In the genomic region with DNA sequence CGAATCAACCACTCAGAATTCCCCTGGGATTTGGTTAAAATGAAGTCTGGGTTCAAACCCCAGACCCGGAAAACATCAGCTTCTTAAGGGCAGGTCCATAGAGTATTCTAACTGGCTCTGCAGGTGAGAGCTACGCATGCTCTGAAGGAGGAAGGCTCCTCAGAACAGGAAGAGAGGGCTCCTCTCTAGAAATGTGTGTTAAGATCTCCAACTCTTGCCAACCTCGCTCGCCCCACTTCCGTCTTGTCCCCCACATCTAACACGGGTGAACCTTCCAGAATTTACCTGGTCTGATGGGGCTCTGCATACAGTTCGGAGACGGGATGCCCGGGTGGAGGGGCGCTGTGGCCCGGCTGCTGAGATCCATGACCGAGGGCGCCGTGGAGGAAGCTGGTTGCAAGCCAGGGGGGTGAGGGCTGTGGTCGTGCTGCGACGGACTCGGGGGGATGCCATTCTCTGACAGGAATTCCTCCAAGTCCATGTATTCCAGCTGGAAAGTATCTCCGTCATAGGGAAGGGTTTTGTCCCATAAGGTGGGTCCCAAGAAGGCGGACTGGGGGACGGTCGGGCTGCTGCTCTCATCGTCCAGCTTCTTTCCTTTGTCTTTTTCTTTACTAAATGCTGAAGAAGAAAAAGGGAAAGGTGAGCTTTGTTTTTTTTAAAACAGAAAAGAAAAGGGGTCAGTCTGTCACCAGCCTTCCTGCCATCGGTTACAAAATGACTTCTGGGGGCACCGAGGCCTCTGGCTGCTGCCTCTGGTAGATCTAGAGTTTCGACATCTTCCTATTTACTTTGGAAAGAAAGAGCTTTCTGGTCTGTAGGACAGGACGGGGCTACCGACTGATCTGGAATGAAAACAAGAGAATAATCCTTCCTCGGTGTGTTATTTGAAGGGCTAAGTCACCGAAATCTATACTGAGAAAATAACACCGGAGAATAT, we compare ENCODE assay signal across 8 mouse cellular contexts. TPM values are rescaled to one million over a fixed set of nuclear protein-coding genes. Genes with fewer than 3 reads are reported as not detected.
DNase-seq lines count a peak whose midpoint lies in the region; ATAC-seq and TF ChIP-seq lines count a peak whose summit lies in the region.
"Had no signal": no experiment of that assay in that cellular context is flagged by ENCODE, and none has a peak within 500 bp of the region (broad histone marks: within the 10 kb centered on the region; RNA-seq: fewer than 3 reads in every experiment).

No protein-coding gene starts in this region.

- no peaks in the 10 kb centered on the region for H3K9me3 ChIP-seq in lung, embryonic 16.5 days (ENCODE audit: control insufficient read depth, low read length)
- H3K9me3 ChIP-seq in forebrain, embryonic 16.5 days (ENCODE audit: control insufficient read depth, low read length): no peaks in the 10 kb centered on the region
- no peaks in the 10 kb centered on the region for H3K9me3 ChIP-seq in liver, embryonic 16.5 days (replicated peaks; ENCODE audit: control insufficient read depth, low read length)

- 53% methylated on average over 32 of the region's 32 CpGs for WGBS in lung, embryonic 16.5 days
- 57% methylated on average over 32 of the region's 32 CpGs for WGBS in lung, adult 2 months
- WGBS in forebrain, embryonic 16.5 days: 46% methylated on average over 32 of the region's 32 CpGs
- 17% methylated on average over 32 of the region's 32 CpGs for WGBS in liver, embryonic 16.5 days (ENCODE audit: insufficient replicate concordance)

- peaks cover 23% of the 10 kb centered on the region for H3K4me1 ChIP-seq in lung, embryonic 16.5 days (replicated peaks; ENCODE audit: control insufficient read depth, insufficient read depth, low read length)
- peaks cover 6% of the 10 kb centered on the region for H3K4me1 ChIP-seq in lung, adult 2 months (ENCODE audit: control insufficient read depth, insufficient read depth, low read length)
- H3K4me1 ChIP-seq in forebrain, embryonic 16.5 days (replicated peaks; ENCODE audit: control insufficient read depth, insufficient read depth, low read length): peaks cover 20% of the 10 kb centered on the region
- H3K4me1 ChIP-seq in liver, embryonic 16.5 days (ENCODE audit: control insufficient read depth, low read depth, low read length): peaks cover 9% of the 10 kb centered on the region

- no peaks in the 10 kb centered on the region for H3K36me3 ChIP-seq in lung, embryonic 16.5 days (ENCODE audit: control insufficient read depth, insufficient read depth, low read length)
- H3K36me3 ChIP-seq in forebrain, embryonic 16.5 days (ENCODE audit: control insufficient read depth, insufficient read depth): no peaks in the 10 kb centered on the region
- H3K36me3 ChIP-seq in liver, embryonic 16.5 days (ENCODE audit: control insufficient read depth, insufficient read depth): no peaks in the 10 kb centered on the region

- H3K4me3 ChIP-seq in lung, embryonic 16.5 days (ENCODE audit: low read length): peak overlapping the region; percentile 63; the same call in 1 of the 2 replicates
- H3K4me3 ChIP-seq in lung, adult 2 months (replicated peaks; ENCODE audit: extremely low read depth, low read depth, low read length): no peak overlapping the region
- peak overlapping the region; percentile 65 for H3K4me3 ChIP-seq in forebrain, embryonic 16.5 days (replicated peaks; ENCODE audit: low read length)
- H3K4me3 ChIP-seq in liver, embryonic 16.5 days (ENCODE audit: low read depth, low read length): peak overlapping the region; percentile 56

- peaks cover 17% of the 10 kb centered on the region for H3K27me3 ChIP-seq in lung, embryonic 16.5 days (ENCODE audit: control insufficient read depth, insufficient read depth, low read depth, low read length)
- H3K27me3 ChIP-seq in forebrain, embryonic 16.5 days (replicated peaks; ENCODE audit: control insufficient read depth, insufficient read depth, low read length): peaks cover 34% of the 10 kb centered on the region
- peaks cover 37% of the 10 kb centered on the region for H3K27me3 ChIP-seq in liver, embryonic 16.5 days (ENCODE audit: control insufficient read depth, insufficient read depth, low read depth, low read length)

- TF ChIP-seq CTCF in lung, adult 2 months (IDR thresholded peaks at IDR 0.05; ENCODE audit: insufficient read depth, low read length): no peak

- H3K4me2 ChIP-seq in lung, embryonic 16.5 days (ENCODE audit: low read depth, low read length): peak overlapping the region; percentile 97
- peak overlapping the region; percentile 99 for H3K4me2 ChIP-seq in forebrain, embryonic 16.5 days (ENCODE audit: low read length)
- peak overlapping the region; percentile 81 for H3K4me2 ChIP-seq in liver, embryonic 16.5 days (ENCODE audit: low read depth, low read length)

- H3K9ac ChIP-seq in lung, embryonic 16.5 days (ENCODE audit: low read length): no peak overlapping the region
- no peak overlapping the region for H3K9ac ChIP-seq in forebrain, embryonic 16.5 days (replicated peaks; ENCODE audit: low read depth, low read length)
- peak overlapping the region; percentile 25 for H3K9ac ChIP-seq in liver, embryonic 16.5 days (ENCODE audit: low read depth, low read length)

- no peak for ATAC-seq in lung, embryonic 16.5 days (ENCODE audit: low read depth)
- no peak for ATAC-seq in forebrain, embryonic 16.5 days
- peak; percentile 56 for ATAC-seq in liver, embryonic 16.5 days (ENCODE audit: low read depth)

- no peak overlapping the region for H3K27ac ChIP-seq in lung, embryonic 16.5 days (ENCODE audit: low read length)
- H3K27ac ChIP-seq in forebrain, embryonic 16.5 days (ENCODE audit: low read length): no peak overlapping the region
- H3K27ac ChIP-seq in liver, embryonic 16.5 days (ENCODE audit: low read length): peak overlapping the region; percentile 52

- TF ChIP-seq POLR2A in lung, adult 2 months (IDR thresholded peaks at IDR 0.05; ENCODE audit: borderline replicate concordance, extremely low read depth, low read depth, low read length): no peak

- DNase-seq in lung, adult 2 months: no peak
- DNase-seq in thymus, postnatal 14 days: peak; percentile 57
- DNase-seq in cerebellum, postnatal 14 days: no peak
- no peak for DNase-seq in gastrocnemius, postnatal 4 days (ENCODE audit: low spot score in 2 of 2)
- DNase-seq: left cerebral cortex, postnatal 4 days had no signal

RNA-seq across cellular contexts. Expression of gene Hlf, which starts 2.9 kb away (rescaled TPM):
- polyA plus RNA-seq in lung, embryonic 16.5 days (2015; fragmentation: Nextera tagmentation; extraction: Ambion mirVana): 5.0 and 5.4 TPM in 2 replicates
- 6.8 and 13.6 TPM in 2 replicates for polyA plus RNA-seq in lung, adult 2 months (2012; rRNA removed)
- 5.7 and 5.9 TPM in 2 replicates for polyA plus RNA-seq in forebrain, embryonic 16.5 days (2015; fragmentation: Nextera tagmentation; extraction: Ambion mirVana)
- 6.0 and 7.1 TPM in 2 replicates for polyA plus RNA-seq in liver, embryonic 16.5 days (2015; fragmentation: Nextera tagmentation; extraction: Ambion mirVana)
- 1 to 10 TPM; 4.7 to 7.2 TPM for total RNA-seq in gastrocnemius, postnatal 4 days (2021)
